Mouse (Mus musculus) heart, embryonic 15.5 days (tissue): ENCODE data around the gene Lrp6. TPM values are rescaled to one million over a fixed set of nuclear protein-coding genes. Genes with fewer than 3 reads are reported as not detected.

Source experiments
- ATAC-seq: fragments of 200-750 bp; cut with Nextera tagmentation; replicated peaks from 2 replicates; pipeline ENCODE4 v1.8.0; 2017; ENCODE audit warnings: low read depth, moderate TSS enrichment; ENCODE audit not compliant: insufficient number of reproducible peaks, insufficient read depth, low FRiP score
- H3K27ac ChIP-seq: fragments of 300-500 bp; sonication (generic); 2 replicates; pipeline ENCODE4 v1.5.1; 2015; ENCODE audit warnings: mild to moderate bottlenecking, inconsistent platforms
- H3K27me3 ChIP-seq: fragments of 300-500 bp; sonication (generic); 2 replicates; pipeline ENCODE4 v1.6.1; 2015; ENCODE audit warnings: inconsistent platforms
- H3K36me3 ChIP-seq: fragments of 300-500 bp; sonication (generic); 2 replicates; pipeline ENCODE4 v1.6.1; 2015; ENCODE audit warnings: mild to moderate bottlenecking, inconsistent platforms
- H3K4me1 ChIP-seq: fragments of 300-500 bp; sonication (generic); replicated peaks from 2 replicates; pipeline ENCODE4 v1.6.1; 2015; ENCODE audit warnings: inconsistent platforms
- H3K4me2 ChIP-seq: fragments of 300-500 bp; sonication (generic); 2 replicates; pipeline ENCODE4 v1.6.1; 2015; ENCODE audit warnings: inconsistent platforms, mild to moderate bottlenecking, moderate library complexity
- H3K4me3 ChIP-seq: fragments of 300-500 bp; sonication (generic); 2 replicates; pipeline ENCODE4 v1.5.1; 2015; ENCODE audit warnings: mild to moderate bottlenecking, inconsistent platforms
- H3K9ac ChIP-seq: fragments of 300-500 bp; sonication (generic); 2 replicates; pipeline ENCODE4 v1.6.1; 2015; ENCODE audit warnings: mild to moderate bottlenecking, inconsistent platforms
- H3K9me3 ChIP-seq: fragments of 300-500 bp; sonication (generic); replicated peaks from 2 replicates; pipeline ENCODE4 v1.6.1; 2016; ENCODE audit warnings: inconsistent platforms
- WGBS: fragments of 180-500 bp; shearing (Covaris S2); methylation state at CpG from one replicate; pipeline ENCODE4 v1.1.7; 2015; ENCODE audit warnings: mixed read lengths; 5-methylcytosine and 5-hydroxymethylcytosine counted together
- polyA plus RNA-seq: library from polyadenylated mRNA; unstranded; fragments of >200 nt; fragmentation: Nextera tagmentation; extraction: Ambion mirVana; gene quantifications from 2 replicates; pipeline ENCODE4 v1.2.1, GENCODE M21; 2015

Lrp6 gene
- 16.9 and 19.7 TPM in 2 replicates for polyA plus RNA-seq

DNA sequence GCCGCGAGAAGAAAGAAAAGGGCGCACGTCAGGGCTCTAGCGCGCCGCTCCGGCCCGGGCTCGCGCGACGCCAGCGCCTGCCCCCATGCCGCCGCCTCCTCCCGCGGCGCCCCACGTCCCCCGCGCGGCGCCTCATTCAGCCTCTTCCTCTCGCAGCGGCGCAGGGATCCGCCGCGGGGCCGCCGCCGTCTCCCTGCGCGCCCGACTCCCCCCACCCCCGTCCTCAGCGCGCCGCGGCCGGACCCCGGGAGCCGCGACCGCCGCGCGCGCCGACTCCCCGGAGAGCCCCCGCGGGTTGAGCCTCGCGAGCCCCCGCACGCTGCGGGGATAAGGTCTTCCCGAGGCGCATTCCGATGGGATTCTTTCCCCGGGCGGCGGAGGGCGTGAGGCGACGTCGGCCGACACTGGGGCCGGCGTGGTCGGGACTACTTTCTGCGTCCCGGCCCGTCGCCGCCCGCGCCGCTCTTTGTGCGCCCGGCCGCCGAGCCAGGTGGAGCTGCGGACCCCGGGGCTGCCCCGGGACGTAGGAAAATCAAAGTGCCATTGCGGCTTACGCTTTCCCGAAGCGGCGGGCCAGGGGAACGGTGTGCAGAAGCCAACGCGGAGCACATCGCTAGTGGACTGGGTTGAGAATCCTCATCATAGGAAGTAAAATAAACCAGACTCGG is at the start of gene Lrp6:
Gene Lrp6 (minus strand): TSS at position 148 of the 668 bp plus-strand sequence.
- Histone ChIP-seq H3K4me2 (peak within 1 kb of the TSS; percentile 82), H3K27me3 (no peaks in the 10 kb centered on the region), H3K9me3 (no peaks in the 10 kb centered on the region), H3K4me3 (peak within 1 kb of the TSS; percentile 97), H3K36me3 (no peaks in the 10 kb centered on the region), H3K9ac (peak within 1 kb of the TSS; percentile 99), H3K27ac (peak within 1 kb of the TSS; percentile 99), H3K4me1 (peaks cover 16% of the 10 kb centered on the region)
- under 1% methylated on average over 82 of the region's 99 CpGs for WGBS
- peak; percentile 91 for ATAC-seq

DNA sequence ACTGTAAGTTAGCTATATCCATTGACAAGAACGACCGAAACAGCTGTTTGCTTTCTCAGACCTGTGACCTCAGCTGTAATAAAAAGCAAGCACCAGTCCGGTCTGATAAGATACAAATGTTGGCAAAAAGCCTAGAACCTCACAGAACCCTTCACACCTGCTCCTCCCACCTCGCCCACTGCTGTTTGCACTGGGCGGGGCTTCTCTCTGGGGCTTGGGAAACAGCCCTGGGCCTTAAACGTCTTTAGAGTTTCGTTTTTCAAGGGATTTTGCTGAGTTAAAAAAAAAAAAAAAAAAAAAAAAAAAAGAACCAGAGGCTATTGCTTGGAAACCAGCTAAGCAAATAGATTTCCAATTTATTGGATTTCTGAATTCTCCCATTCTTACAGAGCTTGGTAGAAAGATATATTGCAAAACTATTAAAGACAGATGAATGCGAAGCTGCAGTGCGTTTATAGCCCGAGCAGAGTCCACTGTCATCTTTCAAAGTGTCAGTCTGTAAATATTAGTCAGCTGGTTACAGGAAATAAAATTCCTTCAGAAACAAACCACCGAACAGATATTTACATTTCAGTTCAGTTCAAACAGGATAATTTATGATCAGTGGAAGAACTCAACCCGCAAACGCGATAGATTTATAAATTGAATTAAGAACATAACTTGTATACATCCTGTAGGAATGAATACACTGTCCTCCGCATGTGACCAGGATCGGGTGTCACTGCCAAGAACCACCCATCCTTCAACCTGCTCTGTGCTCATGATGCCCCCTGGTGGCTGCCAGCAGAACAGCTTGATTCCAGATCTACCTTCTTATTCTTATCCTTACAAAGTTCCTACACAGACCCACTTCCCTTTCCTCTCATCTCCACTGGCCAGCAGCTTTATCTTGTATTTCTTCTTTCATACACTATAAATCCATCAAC is 48.2 kb upstream of the Lrp6 start:
- H3K9ac ChIP-seq, result no peak overlapping the region
- peak; percentile 80 for ATAC-seq
- H3K27me3 ChIP-seq, result no peaks in the 10 kb centered on the region
- H3K27ac ChIP-seq, result peak overlapping the region; percentile 53
- H3K9me3 ChIP-seq, result no peaks in the 10 kb centered on the region
- peak overlapping the region; percentile 59 for H3K4me2 ChIP-seq
- H3K36me3 ChIP-seq, result no peaks in the 10 kb centered on the region
- H3K4me1 ChIP-seq, result peaks cover 26% of the 10 kb centered on the region
- H3K4me3 ChIP-seq, result peak overlapping the region; percentile 25
- WGBS, result 10% methylated on average over 16 of the region's 16 CpGs

DNA sequence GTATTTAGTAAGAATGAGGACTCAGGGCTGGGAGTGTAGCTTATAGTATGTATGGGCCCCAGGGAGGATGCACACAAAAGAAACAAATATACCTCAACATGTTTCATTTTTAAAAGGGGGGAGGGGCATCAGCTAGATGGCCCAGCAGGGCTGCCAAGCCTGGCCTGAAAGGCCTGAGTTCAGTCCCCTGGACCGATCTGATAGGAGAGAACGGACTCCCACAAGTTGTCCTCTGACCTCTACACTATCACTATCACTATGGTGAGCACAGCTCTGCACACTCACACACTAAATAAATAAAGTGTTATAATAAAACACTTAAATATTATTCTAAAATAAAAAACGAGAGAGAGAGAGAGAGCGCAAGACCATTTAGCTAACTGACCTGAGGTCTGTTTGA is 47.6 kb upstream of the Lrp6 start:
- ATAC-seq, result peak; percentile 32; the same call in 1 of the 2 replicates
- H3K4me3 ChIP-seq, result no peak overlapping the region; the same call in 1 of the 2 replicates
- H3K9ac ChIP-seq, result no peak overlapping the region
- H3K4me2 ChIP-seq, result peak overlapping the region; percentile 59
- WGBS, result 38% methylated on average over 4 of the region's 4 CpGs
- peaks cover 26% of the 10 kb centered on the region for H3K4me1 ChIP-seq
- no peaks in the 10 kb centered on the region for H3K36me3 ChIP-seq
- H3K27ac ChIP-seq, result peak overlapping the region; percentile 49
- no peaks in the 10 kb centered on the region for H3K27me3 ChIP-seq
- H3K9me3 ChIP-seq, result no peaks in the 10 kb centered on the region

DNA sequence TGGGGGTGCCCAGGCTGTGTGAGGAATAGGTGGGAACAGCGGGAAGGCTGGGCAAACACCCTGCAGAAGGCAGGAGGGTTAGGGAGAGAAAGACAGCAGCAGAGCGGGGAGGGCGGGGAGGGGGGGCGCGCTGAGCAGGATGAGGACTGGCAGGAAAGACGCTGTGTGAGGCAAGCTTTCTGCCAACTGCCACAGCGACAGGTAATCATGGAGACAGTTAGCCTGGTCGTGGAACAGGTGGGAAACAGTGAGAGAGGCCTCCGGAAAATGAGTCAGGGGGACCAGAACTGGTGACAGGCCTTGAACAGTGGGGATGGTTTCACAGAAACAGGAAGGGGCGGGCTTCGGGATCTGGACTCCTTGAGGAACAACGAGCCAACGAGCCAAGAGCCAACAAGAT is 45.1 kb upstream of the Lrp6 start:
- 69% methylated on average over 13 of the region's 13 CpGs for WGBS

GRCm38 (mm10) chr6:134610380-134610779 is 43.6 kb upstream of the Lrp6 start:
- Histone ChIP-seq H3K36me3 (no peaks in the 10 kb centered on the region), H3K9ac (no peak overlapping the region), H3K4me1 (peaks cover 28% of the 10 kb centered on the region), H3K9me3 (no peaks in the 10 kb centered on the region), H3K27ac (no peak overlapping the region), H3K4me2 (no peak overlapping the region), H3K4me3 (no peak overlapping the region), H3K27me3 (no peaks in the 10 kb centered on the region)
- 86% methylated on average over 9 of the region's 9 CpGs for WGBS
- ATAC-seq, result no peak

More for the DNA sequence above, 45.1 kb upstream of the Lrp6 start:
- no peak overlapping the region for H3K9ac ChIP-seq
- H3K27me3 ChIP-seq, result no peaks in the 10 kb centered on the region
- no peak for ATAC-seq
- peaks cover 26% of the 10 kb centered on the region for H3K4me1 ChIP-seq
- H3K4me2 ChIP-seq, result no peak overlapping the region
- no peaks in the 10 kb centered on the region for H3K9me3 ChIP-seq
- H3K27ac ChIP-seq, result no peak overlapping the region
- H3K4me3 ChIP-seq, result no peak overlapping the region
- H3K36me3 ChIP-seq, result no peaks in the 10 kb centered on the region

DNA sequence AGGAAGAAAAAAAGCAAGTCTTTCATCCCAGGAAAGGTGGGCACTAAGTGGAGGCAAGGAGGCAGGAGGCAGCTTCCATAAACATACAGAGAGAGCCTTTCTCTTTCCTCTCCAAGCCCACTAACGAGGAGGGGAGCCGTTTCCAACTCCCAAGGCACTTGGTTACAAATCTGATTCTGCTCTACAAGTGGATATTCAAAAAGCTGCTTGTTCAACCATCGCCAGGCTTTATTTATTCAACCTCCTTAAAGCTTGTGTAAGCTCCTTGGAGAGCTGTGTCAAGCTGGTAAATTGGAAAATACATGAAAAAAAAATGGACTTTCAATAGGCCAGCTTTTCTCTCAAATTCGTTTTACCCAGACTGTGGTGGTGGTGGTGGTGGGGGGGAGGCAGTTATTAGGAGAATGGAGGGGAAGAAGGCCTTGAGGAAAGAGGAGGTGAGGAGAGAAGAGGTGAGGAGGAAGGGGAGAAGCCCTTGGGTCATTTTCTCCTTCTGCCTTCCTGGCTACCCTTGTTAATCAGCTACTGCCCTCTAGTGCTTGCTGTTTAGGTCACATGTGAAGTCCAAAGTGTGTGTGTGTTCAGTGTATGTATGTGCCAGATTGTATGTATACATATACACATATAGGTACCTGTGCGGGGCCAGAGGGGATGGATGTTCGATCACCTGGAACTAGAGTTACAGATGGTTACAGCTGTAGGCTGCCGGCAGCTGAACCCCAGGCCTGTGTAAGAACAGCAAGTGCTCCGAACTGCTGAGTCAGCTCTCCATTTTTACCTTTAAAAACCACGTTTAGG is 40.4 kb upstream of the Lrp6 start:
- 56% methylated on average over 9 of the region's 9 CpGs for WGBS
- Histone ChIP-seq H3K4me2 (no peak overlapping the region), H3K9me3 (no peaks in the 10 kb centered on the region)

GRCm38 (mm10) chr6:134606540-134606939 is 39.8 kb upstream of the Lrp6 start:
- H3K9me3 ChIP-seq, result no peaks in the 10 kb centered on the region
- no peak overlapping the region for H3K4me3 ChIP-seq
- peaks cover 7% of the 10 kb centered on the region; the same call in 1 of the 2 replicates for H3K4me1 ChIP-seq
- no peak overlapping the region for H3K27ac ChIP-seq
- no peaks in the 10 kb centered on the region for H3K27me3 ChIP-seq
- 55% methylated on average over 6 of the region's 6 CpGs for WGBS
- no peak for ATAC-seq
- no peaks in the 10 kb centered on the region for H3K36me3 ChIP-seq
- no peak overlapping the region for H3K9ac ChIP-seq
- H3K4me2 ChIP-seq, result no peak overlapping the region

More for the DNA sequence above, 40.4 kb upstream of the Lrp6 start:
- ATAC-seq, result 0 out of 2 replicates have a peak, but pooled peaks have one; percentile 58
- H3K27me3 ChIP-seq, result no peaks in the 10 kb centered on the region
- peaks cover 9% of the 10 kb centered on the region; the same call in 1 of the 2 replicates for H3K4me1 ChIP-seq
- H3K27ac ChIP-seq, result no peak overlapping the region
- H3K4me3 ChIP-seq, result no peak overlapping the region
- no peak overlapping the region for H3K9ac ChIP-seq
- no peaks in the 10 kb centered on the region for H3K36me3 ChIP-seq

- H3K4me1 ChIP-seq, result peaks cover 7% of the 10 kb centered on the region; the same call in 1 of the 2 replicates
- H3K27me3 ChIP-seq, result no peaks in the 10 kb centered on the region
- WGBS, result 95% methylated on average over 3 of the region's 3 CpGs
- ATAC-seq, result no peak
- H3K9me3 ChIP-seq, result no peaks in the 10 kb centered on the region
- no peak overlapping the region for H3K4me2 ChIP-seq
- no peak overlapping the region for H3K27ac ChIP-seq
- H3K9ac ChIP-seq, result no peak overlapping the region
- H3K4me3 ChIP-seq, result no peak overlapping the region
- H3K36me3 ChIP-seq, result no peaks in the 10 kb centered on the region
Observed at GRCm38 (mm10) chr6:134605196-134605595, 38.4 kb upstream of the Lrp6 start.

GRCm38 (mm10) chr6:134602371-134603003 is 35.7 kb upstream of the Lrp6 start:
- Histone ChIP-seq H3K27ac (no peak overlapping the region), H3K36me3 (no peaks in the 10 kb centered on the region), H3K9me3 (no peaks in the 10 kb centered on the region), H3K4me1 (peaks cover 7% of the 10 kb centered on the region; the same call in 1 of the 2 replicates), H3K4me2 (no peak overlapping the region), H3K27me3 (no peaks in the 10 kb centered on the region), H3K4me3 (no peak overlapping the region), H3K9ac (no peak overlapping the region)
- WGBS, result 50% methylated on average over 10 of the region's 10 CpGs
- ATAC-seq, result no peak

- ATAC-seq, result no peak
Observed at GRCm38 (mm10) chr6:134601766-134602165, 35.0 kb upstream of the Lrp6 start.

More at GRCm38 (mm10) chr6:134601766-134602165, 35.0 kb upstream of the Lrp6 start:
- Histone ChIP-seq H3K27ac (no peak overlapping the region), H3K27me3 (no peaks in the 10 kb centered on the region), H3K4me2 (no peak overlapping the region), H3K9ac (no peak overlapping the region), H3K4me1 (peaks cover 7% of the 10 kb centered on the region; the same call in 1 of the 2 replicates), H3K36me3 (no peaks in the 10 kb centered on the region), H3K4me3 (no peak overlapping the region), H3K9me3 (no peaks in the 10 kb centered on the region)
- 33% methylated on average over 3 of the region's 3 CpGs for WGBS
